Mouse (Mus musculus) left cerebral cortex, adult 11 months (tissue): Measurements from ENCODE around the gene Rbpjl.

Experiments used
- DNase-seq: peaks from one replicate; pipeline ENCODE4 v3.0.0; 2022; ENCODE audit warnings: low spot score

Rbpjl gene

DNA sequence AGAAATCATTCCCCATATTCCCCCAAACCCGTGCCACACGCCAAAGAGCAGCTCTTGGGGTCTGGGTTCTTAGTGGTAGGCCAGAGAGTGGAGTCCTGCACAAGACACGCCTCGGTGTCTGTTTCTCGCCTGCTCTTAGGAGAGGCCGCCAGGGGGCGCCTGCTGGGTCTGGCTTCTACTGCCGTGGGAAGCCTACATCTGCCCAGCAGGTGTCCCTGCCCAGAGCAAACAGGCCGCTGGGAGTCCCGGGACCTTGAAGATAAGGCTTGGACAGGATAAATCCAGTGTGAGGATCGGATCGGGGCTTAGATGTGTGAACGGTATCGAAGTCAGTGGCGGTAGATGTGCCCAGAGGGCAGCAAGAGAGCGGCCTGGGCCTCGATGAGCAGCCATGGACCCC, at the start of gene Rbpjl:
Gene Rbpjl (plus strand): TSS at position 236 of the 400 bp plus-strand sequence.
- DNase-seq = peak; percentile 29

DNA sequence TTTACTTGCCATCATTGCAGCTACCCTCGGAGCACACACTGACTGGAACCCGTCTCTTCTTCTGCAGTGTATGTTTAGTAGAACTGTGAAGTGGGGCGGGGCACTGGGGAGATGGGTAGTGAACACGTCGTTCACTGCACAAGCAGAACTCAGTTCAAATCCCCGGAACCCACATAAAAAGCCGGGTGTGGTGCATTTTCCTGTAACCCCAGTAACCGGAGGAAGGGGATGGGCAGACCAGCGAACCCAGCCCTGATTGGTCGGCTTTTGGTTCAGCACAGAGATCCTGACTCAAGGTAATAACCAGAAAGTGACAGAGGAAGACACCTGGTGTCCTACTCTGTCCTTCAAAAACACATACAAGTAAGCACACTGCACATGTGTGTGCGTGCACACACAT, 49.6 kb upstream of the Rbpjl start:
- DNase-seq = no peak

GRCm38 (mm10) chr2:164356177-164356967, 46.6 kb upstream of the Rbpjl start:
- DNase-seq = no peak

DNA sequence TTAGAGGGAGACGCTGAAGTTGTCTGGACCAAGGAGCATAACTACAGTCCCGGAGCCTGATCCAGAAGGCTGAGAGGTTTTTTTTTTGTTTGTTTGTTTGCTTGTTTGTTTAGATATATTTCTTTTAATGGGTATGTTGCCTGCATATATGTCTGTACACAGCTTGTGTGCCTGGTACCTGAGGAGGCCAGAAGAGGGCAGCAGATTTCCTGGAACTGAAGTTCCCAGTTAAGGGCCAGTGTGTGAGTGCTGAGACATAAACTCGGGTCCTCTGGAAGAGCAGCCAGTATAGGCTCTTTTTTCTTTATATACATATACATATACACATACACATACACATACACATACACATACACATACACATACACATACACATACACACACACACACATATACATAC, 44.6 kb upstream of the Rbpjl start:
- DNase-seq = no peak

- no peak for DNase-seq
Measured at GRCm38 (mm10) chr2:164359031-164359430, 43.9 kb upstream of the Rbpjl start.

GRCm38 (mm10) chr2:164359668-164360067, 43.3 kb upstream of the Rbpjl start:
- no peak for DNase-seq

GRCm38 (mm10) chr2:164360974-164361657, 41.8 kb upstream of the Rbpjl start:
- DNase-seq = no peak

DNA sequence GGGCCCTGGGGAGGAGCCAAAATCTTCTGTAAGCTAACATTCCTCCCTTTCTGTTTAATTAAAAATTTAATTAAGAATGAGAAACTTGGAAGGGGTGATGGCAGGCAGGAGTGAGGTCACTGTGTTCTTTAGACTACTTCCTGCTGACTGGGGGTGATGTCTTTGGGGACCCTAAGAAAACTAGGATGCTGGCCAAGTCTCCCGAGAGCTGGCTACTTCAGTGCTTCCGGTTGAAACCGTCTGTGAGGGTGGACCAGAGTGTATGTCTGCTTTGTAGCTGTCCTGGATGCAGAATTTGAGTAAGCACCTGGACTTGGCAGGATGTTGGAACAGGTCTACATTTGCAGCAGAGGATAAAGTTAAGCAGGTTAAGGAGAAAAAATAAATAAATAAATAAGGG, 36.0 kb upstream of the Rbpjl start:
- no peak for DNase-seq

DNA sequence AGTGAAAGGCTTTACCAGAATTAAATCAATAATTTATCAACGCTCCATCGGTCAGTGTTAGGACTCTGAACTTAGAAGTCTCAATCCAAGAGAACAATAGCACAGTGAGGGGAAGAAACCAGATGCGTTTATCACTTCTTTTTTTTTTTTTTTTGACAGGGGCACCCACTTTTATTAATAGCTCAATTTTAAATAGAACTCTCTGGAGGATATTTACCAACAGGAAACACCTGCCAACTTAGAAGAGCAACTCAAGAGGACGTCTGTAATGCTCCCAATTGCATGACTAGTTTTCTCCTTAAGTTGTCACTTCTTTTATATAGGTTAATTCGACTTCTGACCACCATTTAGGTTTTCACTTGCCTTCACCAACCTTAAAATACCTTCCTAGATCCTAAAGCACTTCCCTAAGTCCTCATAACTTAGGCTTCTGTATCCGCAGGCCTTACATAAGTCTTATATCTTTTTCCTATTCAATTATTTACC, 34.3 kb upstream of the Rbpjl start:
- DNase-seq = no peak

- DNase-seq = no peak
Measured at GRCm38 (mm10) chr2:164371371-164371770, 31.6 kb upstream of the Rbpjl start.

DNA sequence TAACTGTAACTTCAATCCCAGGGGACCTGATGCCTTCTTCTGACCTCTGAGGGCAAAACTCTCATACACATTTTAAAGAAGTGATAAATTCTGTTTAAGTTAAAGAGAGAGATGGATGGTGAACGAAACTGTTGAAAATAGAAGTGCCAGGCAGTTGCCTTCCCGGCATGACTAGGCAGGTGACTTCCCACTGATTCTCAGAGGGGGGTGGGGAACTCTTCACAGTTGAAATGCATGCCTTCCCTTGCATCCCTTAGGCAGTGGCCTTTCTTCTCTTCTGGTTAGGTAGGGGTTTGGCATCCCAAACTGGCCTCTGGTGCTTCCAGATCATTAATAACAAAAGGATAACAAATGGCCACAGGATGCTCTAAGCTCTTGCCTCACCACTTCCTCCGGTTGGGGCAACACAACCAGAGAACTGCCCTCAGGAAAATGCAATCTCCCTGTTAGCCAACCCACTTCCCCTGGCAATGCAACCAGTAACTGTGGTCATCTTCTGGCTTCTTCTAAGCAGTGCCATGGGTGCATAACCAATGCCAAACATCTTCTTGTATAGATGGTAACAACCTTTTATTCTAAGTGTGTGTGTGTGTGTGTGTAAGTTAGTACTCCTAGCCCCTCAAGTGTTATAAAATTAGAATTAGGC, 30.4 kb upstream of the Rbpjl start:
- DNase-seq = no peak

DNA sequence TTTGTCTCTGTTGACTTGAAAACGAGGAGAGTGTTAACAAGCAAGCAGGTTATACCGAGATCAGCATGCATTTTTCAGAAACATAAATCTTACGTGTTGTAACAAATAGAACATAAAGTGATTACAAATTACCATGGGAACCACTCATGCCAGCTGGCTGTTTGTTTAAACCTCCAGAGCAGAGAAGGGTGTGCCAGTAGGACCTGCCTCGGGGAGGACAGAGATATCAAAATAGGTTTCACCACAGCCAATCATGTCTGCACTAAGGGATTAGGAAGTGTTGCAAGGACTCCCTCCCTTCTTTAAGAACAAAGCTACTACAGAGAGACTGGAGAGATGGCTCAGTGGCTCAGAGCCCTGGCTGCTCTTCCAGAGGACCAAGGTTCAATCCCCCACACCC, 29.8 kb upstream of the Rbpjl start:
- no peak for DNase-seq

GRCm38 (mm10) chr2:164377478-164378426, 25.2 kb upstream of the Rbpjl start:
- no peak for DNase-seq

DNA sequence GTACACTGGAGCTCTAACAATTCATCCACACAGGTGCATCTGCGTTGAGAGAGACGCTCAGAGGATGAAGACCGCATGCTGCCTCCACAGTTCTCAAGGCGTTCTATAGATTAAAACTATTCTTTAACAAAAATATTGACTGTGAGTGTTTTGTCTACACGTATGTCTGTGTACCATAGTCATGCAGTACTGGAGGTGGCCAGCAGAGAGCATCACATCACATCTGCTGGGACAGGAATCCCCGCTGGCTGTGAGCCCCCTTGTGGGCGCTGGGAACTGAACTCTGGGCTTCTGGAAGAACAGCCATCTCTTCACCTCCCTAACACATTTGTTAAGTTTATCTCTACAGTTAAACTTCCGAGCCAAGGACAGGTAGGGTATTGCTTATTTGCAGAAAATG, 21.2 kb upstream of the Rbpjl start:
- no peak for DNase-seq

GRCm38 (mm10) chr2:164382971-164383370, 20.0 kb upstream of the Rbpjl start:
- DNase-seq = no peak

GRCm38 (mm10) chr2:164383656-164384399, 19.1 kb upstream of the Rbpjl start:
- DNase-seq = no peak

- DNase-seq = peak; percentile 47
Measured at GRCm38 (mm10) chr2:164385927-164386763, 16.8 kb upstream of the Rbpjl start.

GRCm38 (mm10) chr2:164386953-164387352, 16.0 kb upstream of the Rbpjl start:
- peak; percentile 23 for DNase-seq

DNA sequence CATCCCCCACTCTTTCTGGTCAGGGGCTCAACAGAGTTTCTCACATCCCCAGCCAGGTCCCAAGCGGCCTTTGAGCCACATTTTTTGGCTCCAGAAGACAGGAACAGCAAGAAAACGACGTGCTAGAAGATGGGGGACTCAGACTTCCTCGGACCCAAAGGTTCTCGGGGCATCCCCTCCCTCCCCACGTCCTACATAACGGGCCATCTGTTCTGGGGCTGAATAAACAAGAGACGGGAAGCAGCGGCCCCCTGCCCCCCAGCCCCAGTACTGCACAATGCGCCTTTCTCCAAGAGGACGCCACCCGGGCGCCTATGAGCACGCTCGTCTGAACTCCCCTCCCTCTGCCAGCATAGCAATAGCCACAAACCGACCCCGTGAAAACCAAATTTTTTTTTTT, 13.9 kb upstream of the Rbpjl start, which contains the start of gene Slpi:
Gene Slpi (minus strand): TSS at position 76 of the 400 bp plus-strand sequence.
- DNase-seq = peak; percentile 35

- peak; percentile 78 for DNase-seq
Measured at GRCm38 (mm10) chr2:164389499-164389898, 13.4 kb upstream of the Rbpjl start.
